In the genomic region with DNA sequence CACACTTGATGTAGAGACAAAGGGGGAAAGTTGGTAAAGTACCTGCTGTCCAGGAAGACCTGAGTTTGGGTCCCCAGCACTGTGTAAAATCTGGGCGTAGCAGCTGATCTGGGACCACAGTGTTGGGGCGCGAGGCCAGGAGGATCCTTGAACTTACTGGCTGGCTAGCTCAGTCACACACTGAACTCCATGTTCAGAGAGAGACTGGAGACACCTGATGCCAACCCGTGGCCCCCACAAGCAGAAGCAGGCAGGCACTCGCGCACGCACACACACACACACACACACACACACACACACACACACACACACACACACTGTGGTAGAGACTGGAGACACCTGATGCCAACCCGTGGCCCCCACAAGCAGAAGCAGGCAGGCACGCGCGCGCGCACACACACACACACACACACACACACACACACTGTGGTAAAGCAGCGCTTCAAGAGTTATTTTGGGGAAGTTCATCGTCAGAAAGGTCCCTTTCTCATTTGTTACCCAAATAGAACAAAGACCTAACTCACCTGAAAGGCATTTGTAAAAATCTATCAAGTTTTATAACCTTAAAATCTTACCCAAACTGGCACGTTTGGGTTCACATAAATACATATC, we compare ENCODE assay signal across 26 mouse cellular contexts. TPM values are rescaled to one million over a fixed set of nuclear protein-coding genes. Genes with fewer than 3 reads are reported as not detected.
DNase-seq lines count a peak whose midpoint lies in the region; ATAC-seq and TF ChIP-seq lines count a peak whose summit lies in the region.
"Had no signal": no experiment of that assay in that cellular context is flagged by ENCODE, and none has a peak within 500 bp of the region (broad histone marks: within the 10 kb centered on the region; RNA-seq: fewer than 3 reads in every experiment).

No protein-coding gene starts in this region.

- ATAC-seq in midbrain, postnatal 0 days (ENCODE audit: low FRiP score) = no peak
- ATAC-seq: forebrain, postnatal 0 days had no signal

- no peak overlapping the region for H3K9ac ChIP-seq in midbrain, postnatal 0 days (replicated peaks; ENCODE audit: low read length, poor library complexity, severe bottlenecking)
- H3K9ac ChIP-seq: embryonic facial prominence, embryonic 12.5 days; forebrain, postnatal 0 days; heart, embryonic 15.5 days; limb, embryonic 15.5 days; midbrain, embryonic 12.5 days; stomach, embryonic 15.5 days had no signal

- 18% methylated on average over 16 of the region's 16 CpGs for WGBS in spleen, adult 2 months
- WGBS in midbrain, postnatal 0 days = 89% methylated on average over 16 of the region's 16 CpGs

- H3K9me3 ChIP-seq in midbrain, postnatal 0 days (ENCODE audit: low read length) = no peaks in the 10 kb centered on the region
- H3K9me3 ChIP-seq: embryonic facial prominence, embryonic 12.5 days; heart, embryonic 15.5 days; limb, embryonic 15.5 days; midbrain, embryonic 12.5 days; stomach, embryonic 15.5 days had no signal

- TF ChIP-seq POLR2A in spleen, adult 2 months (IDR thresholded peaks at IDR 0.05; ENCODE audit: low read depth, low read length) = no peak
- TF ChIP-seq POLR2A in myocyte (IDR thresholded peaks at IDR 0.05; ENCODE audit: insufficient read length, low read depth) = no peak

- no peak overlapping the region for H3K4me3 ChIP-seq in spleen, adult 2 months (ENCODE audit: extremely low read depth, insufficient read depth, insufficient read length)
- no peak overlapping the region for H3K4me3 ChIP-seq in myocyte
- H3K4me3 ChIP-seq in midbrain, postnatal 0 days (ENCODE audit: low read depth, low read length) = no peak overlapping the region
- H3K4me3 ChIP-seq: embryonic facial prominence, embryonic 12.5 days; heart, embryonic 15.5 days; limb, embryonic 15.5 days; midbrain, embryonic 12.5 days; stomach, embryonic 15.5 days had no signal

- TF ChIP-seq CTCF in spleen, adult 2 months (IDR thresholded peaks at IDR 0.05; ENCODE audit: extremely low read depth, insufficient read depth, insufficient read length, insufficient replicate concordance) = no peak
- no peak for TF ChIP-seq CTCF in midbrain, postnatal 0 days (IDR thresholded peaks at IDR 0.05)

- peak; percentile 7 to 30 for DNase-seq in spleen, adult 2 months (ENCODE audit: low read depth in 1 of 2, low spot score in 2 of 2)
- no peak for DNase-seq in spleen, adult 18-20 months
- peak; percentile 20 for DNase-seq in MEL-GATA-1-ER (ENCODE audit: extremely low read depth, low read depth)
- DNase-seq in heart, adult 18-20 months = no peak
- no peak for DNase-seq in midbrain, postnatal 0 days (ENCODE audit: low spot score)
- no peak for DNase-seq in cerebellum, postnatal 36 days
- DNase-seq: cerebellum, adult 11 months; cerebellum, postnatal 25 days; forebrain, postnatal 0 days; retina, postnatal 1 day; right cerebral cortex, postnatal 4 days had no signal

- H3K4me1 ChIP-seq in spleen, adult 2 months (ENCODE audit: control insufficient read depth, insufficient read depth, insufficient read length) = peaks cover 9% of the 10 kb centered on the region
- no peaks in the 10 kb centered on the region for H3K4me1 ChIP-seq in midbrain, postnatal 0 days (ENCODE audit: insufficient read depth, low read length)
- H3K4me1 ChIP-seq: limb, embryonic 15.5 days; midbrain, embryonic 12.5 days; stomach, embryonic 15.5 days had no signal

- no peaks in the 10 kb centered on the region for H3K27me3 ChIP-seq in spleen, adult 2 months (ENCODE audit: control insufficient read depth, insufficient read depth, low read length)
- peaks cover 6% of the 10 kb centered on the region for H3K27me3 ChIP-seq in myocyte (ENCODE audit: control insufficient read depth, insufficient read depth, insufficient read length)
- H3K27me3 ChIP-seq in midbrain, postnatal 0 days (ENCODE audit: insufficient read depth, low read length) = no peaks in the 10 kb centered on the region
- H3K27me3 ChIP-seq: embryonic facial prominence, embryonic 12.5 days; heart, embryonic 15.5 days; limb, embryonic 15.5 days; midbrain, embryonic 12.5 days; stomach, embryonic 15.5 days had no signal

- H3ac ChIP-seq in myocyte (ENCODE audit: control insufficient read depth, insufficient read length) = no peak overlapping the region

- H3K27ac ChIP-seq in spleen, adult 2 months (ENCODE audit: insufficient read depth, low read length) = no peak overlapping the region
- H3K27ac ChIP-seq in midbrain, postnatal 0 days (ENCODE audit: low read depth, low read length) = no peak overlapping the region
- H3K27ac ChIP-seq: embryonic facial prominence, embryonic 12.5 days; heart, embryonic 15.5 days; limb, embryonic 15.5 days; midbrain, embryonic 12.5 days; stomach, embryonic 15.5 days had no signal

- H3K79me2 ChIP-seq in myocyte (ENCODE audit: control insufficient read depth, insufficient read depth) = no peaks in the 10 kb centered on the region

- H3K4me2 ChIP-seq in myocyte (ENCODE audit: low read depth) = no peak overlapping the region
- no peak overlapping the region for H3K4me2 ChIP-seq in midbrain, postnatal 0 days (ENCODE audit: low read depth, low read length, poor library complexity, severe bottlenecking)
- H3K4me2 ChIP-seq: embryonic facial prominence, embryonic 12.5 days; heart, embryonic 15.5 days; limb, embryonic 15.5 days; midbrain, embryonic 12.5 days; stomach, embryonic 15.5 days had no signal

- no peaks in the 10 kb centered on the region for H3K36me3 ChIP-seq in spleen, adult 2 months (ENCODE audit: control insufficient read depth, insufficient read depth, low read length)
- peaks cover 1% of the 10 kb centered on the region for H3K36me3 ChIP-seq in myocyte (ENCODE audit: control insufficient read depth, insufficient read depth)
- 0 out of 2 replicates have a peak, but pooled peaks cover 4% of the 10 kb centered on the region for H3K36me3 ChIP-seq in midbrain, postnatal 0 days (ENCODE audit: insufficient read depth, low read length)
- H3K36me3 ChIP-seq: heart, embryonic 15.5 days; stomach, embryonic 15.5 days had no signal

TF ChIP-seq in myocyte, 11 proteins besides CTCF, POLR2A, EP300 and RAD21:
- no peak for TF ChIP-seq MYOG (IDR thresholded peaks at IDR 0.05; ENCODE audit: control insufficient read depth in 1 of 3, insufficient read depth in 1 of 3, insufficient read length in 2 of 3, low read depth in 2 of 3)
- peak; percentile 51 for TF ChIP-seq POLR2AphosphoS2 (IDR thresholded peaks at IDR 0.05; ENCODE audit: insufficient read length, low read depth)
- no peak for TF ChIP-seq MAX (IDR thresholded peaks at IDR 0.05; ENCODE audit: low read depth)
TF ChIP-seq in myocyte: peak in this region for 1.

RNA-seq across cellular contexts. Expression of a gene that starts 24.0 kb away (rescaled TPM):
- polyA plus RNA-seq in spleen, adult 2 months (2012; rRNA removed) = not detected in 2 replicates
- polyA plus RNA-seq in myocyte (2012; fragmentation: generic; extraction: Trizol) = not detected
- total RNA-seq in heart, adult 18-20 months (2021) = not detected
- not detected in 2 replicates for total RNA-seq in midbrain, postnatal 0 days (2014; rRNA removed)
- not detected in 2 replicates for polyA plus RNA-seq in midbrain, postnatal 0 days (2015; fragmentation: Nextera tagmentation; extraction: Ambion mirVana)
- total RNA-seq: forebrain, postnatal 0 days; gastrocnemius, adult 18-20 months; layer of hippocampus, postnatal 25 days; left cerebral cortex, postnatal 25 days had no signal
- polyA plus RNA-seq: brain, embryonic 14.5 days; embryonic facial prominence, embryonic 12.5 days; forebrain, postnatal 0 days; gonadal fat pad, adult 2 months; heart, embryonic 15.5 days; hindbrain, embryonic 11.5 days; intestine, embryonic 14.5 days; large intestine, adult 2 months; limb, embryonic 15.5 days; midbrain, embryonic 12.5 days; stomach, embryonic 15.5 days had no signal

RNA-seq across cellular contexts. Expression of a gene that starts 33.6 kb away (rescaled TPM):
- 0.04 TPM in 1 of 2 replicates, not detected in the other for polyA plus RNA-seq in spleen, adult 2 months (2012; rRNA removed)
- polyA plus RNA-seq in myocyte (2012; fragmentation: generic; extraction: Trizol) = 0.05 TPM
- total RNA-seq in heart, adult 18-20 months (2021) = not detected
- total RNA-seq in midbrain, postnatal 0 days (2014; rRNA removed) = not detected in 2 replicates
- polyA plus RNA-seq in midbrain, postnatal 0 days (2015; fragmentation: Nextera tagmentation; extraction: Ambion mirVana) = 0.15 and 0.17 TPM in 2 replicates
- total RNA-seq: forebrain, postnatal 0 days; layer of hippocampus, postnatal 25 days; left cerebral cortex, postnatal 25 days had no signal
- polyA plus RNA-seq: heart, embryonic 15.5 days; hindbrain, embryonic 11.5 days; intestine, embryonic 14.5 days had no signal

RNA-seq across cellular contexts. Expression of a gene that starts 35.3 kb away (rescaled TPM):
- polyA plus RNA-seq in spleen, adult 2 months (2012; rRNA removed) = not detected in 2 replicates
- polyA plus RNA-seq in myocyte (2012; fragmentation: generic; extraction: Trizol) = not detected
- 1 to 10 TPM; 1.1 to 1.5 TPM for total RNA-seq in heart, adult 18-20 months (2021)
- not detected in 2 replicates for total RNA-seq in midbrain, postnatal 0 days (2014; rRNA removed)
- not detected in 2 replicates for polyA plus RNA-seq in midbrain, postnatal 0 days (2015; fragmentation: Nextera tagmentation; extraction: Ambion mirVana)
- total RNA-seq: forebrain, postnatal 0 days had no signal
- polyA plus RNA-seq: brain, embryonic 14.5 days; embryonic facial prominence, embryonic 12.5 days; forebrain, postnatal 0 days; heart, embryonic 15.5 days; hindbrain, embryonic 11.5 days; intestine, embryonic 14.5 days; kidney, embryonic 14.5 days; large intestine, adult 2 months; limb, embryonic 15.5 days; midbrain, embryonic 12.5 days; stomach, embryonic 15.5 days had no signal

RNA-seq across cellular contexts. Expression of a gene that starts 35.4 kb away (rescaled TPM):
- not detected in 2 replicates for polyA plus RNA-seq in spleen, adult 2 months (2012; rRNA removed)
- not detected for polyA plus RNA-seq in myocyte (2012; fragmentation: generic; extraction: Trizol)
- total RNA-seq in heart, adult 18-20 months (2021) = not detected
- not detected in 2 replicates for total RNA-seq in midbrain, postnatal 0 days (2014; rRNA removed)
- not detected in 2 replicates for polyA plus RNA-seq in midbrain, postnatal 0 days (2015; fragmentation: Nextera tagmentation; extraction: Ambion mirVana)
- total RNA-seq: forebrain, postnatal 0 days; gastrocnemius, adult 18-20 months; layer of hippocampus, postnatal 25 days; left cerebral cortex, postnatal 25 days had no signal
- polyA plus RNA-seq: brain, embryonic 14.5 days; forebrain, postnatal 0 days; heart, embryonic 15.5 days; intestine, embryonic 14.5 days; large intestine, adult 2 months; limb, embryonic 15.5 days; midbrain, embryonic 12.5 days had no signal

RNA-seq across cellular contexts. Expression of a gene that starts 36.5 kb away (rescaled TPM):
- 24.9 and 27.4 TPM in 2 replicates for polyA plus RNA-seq in spleen, adult 2 months (2012; rRNA removed)
- 48.2 TPM for polyA plus RNA-seq in myocyte (2012; fragmentation: generic; extraction: Trizol)
- 10 to 100 TPM; 37.8 to 44.5 TPM for total RNA-seq in heart, adult 18-20 months (2021)
- 29.5 and 34.4 TPM in 2 replicates for total RNA-seq in midbrain, postnatal 0 days (2014; rRNA removed)
- polyA plus RNA-seq in midbrain, postnatal 0 days (2015; fragmentation: Nextera tagmentation; extraction: Ambion mirVana) = 17.0 and 23.6 TPM in 2 replicates

Comparison
In these comparisons a context has a peak if more than half of its experiments do, and no peak if none do; other contexts are left out.
1. DNase-seq: peak in spleen, adult 2 months (2 of 2) and MEL-GATA-1-ER (single experiment); none in spleen, adult 18-20 months (0 of 2), heart, adult 18-20 months (0 of 2), midbrain, postnatal 0 days (single experiment) and cerebellum, postnatal 36 days (0 of 2).